Mouse (Mus musculus): ENCODE data around the gene Dgkq. TPM values are rescaled to one million over a fixed set of nuclear protein-coding genes. Genes with fewer than 3 reads are reported as not detected.

The Dgkq gene
- 6.9 and 12.3 TPM in 2 replicates for total RNA-seq (2014; fragmentation: Nextera tagmentation)
- total RNA-seq (2017): 7.9 and 8.3 TPM in 2 replicates
- polyA plus RNA-seq (2012): 3.9 and 4.5 TPM in 2 replicates

DNA sequence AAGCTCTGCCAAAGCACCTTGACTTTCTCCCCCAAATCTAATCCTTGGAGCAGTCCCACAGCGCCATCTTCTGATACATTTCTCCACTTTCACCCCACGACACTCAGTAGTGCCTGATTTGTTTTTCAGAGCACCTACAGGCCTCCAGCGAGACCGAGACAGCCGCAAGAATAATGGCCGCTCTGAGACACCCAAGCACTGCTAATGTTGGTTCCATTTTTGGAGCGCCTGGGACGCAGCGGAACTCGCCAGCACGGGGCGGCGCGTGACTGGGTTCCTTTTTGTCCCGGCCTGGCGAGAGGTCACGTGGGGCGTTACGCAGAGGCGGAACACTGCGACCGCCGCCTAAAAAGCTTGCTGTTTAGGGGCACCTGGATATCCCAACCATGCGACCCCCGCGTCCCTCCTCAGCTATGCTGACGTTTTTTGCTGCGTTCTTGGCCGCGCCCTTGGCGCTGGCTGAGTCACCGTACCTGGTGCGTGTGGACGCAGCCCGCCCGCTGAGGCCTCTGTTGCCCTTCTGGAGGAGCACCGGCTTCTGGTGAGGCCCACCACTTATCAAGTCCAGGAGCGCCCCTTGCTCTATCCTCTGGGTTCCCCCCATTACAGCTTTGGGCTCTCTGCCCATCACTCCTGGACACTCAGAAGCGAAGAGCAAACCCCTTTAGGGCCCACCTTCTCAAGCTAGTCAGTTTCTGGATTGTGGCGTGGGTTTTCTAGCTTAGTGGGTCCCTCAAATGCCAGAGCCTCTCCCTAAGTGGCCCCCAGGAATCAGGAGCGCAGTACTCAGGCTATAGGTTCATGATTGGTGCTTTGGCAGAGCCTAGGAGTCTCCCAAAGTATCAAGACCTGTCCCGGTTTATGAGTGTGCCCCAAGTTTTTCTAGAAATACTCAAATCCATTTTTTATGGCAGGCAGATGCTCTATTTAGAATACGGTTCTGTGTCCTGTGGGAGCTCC is at the start of gene Dgkq:
Gene Dgkq (minus strand): TSS at position 696 of the 960 bp plus-strand sequence.
- TF ChIP-seq POLR2AphosphoS5 (IDR thresholded peaks at IDR 0.05; ENCODE audit: insufficient replicate concordance, low read depth, low read length): no peak
- TF ChIP-seq CTCF (IDR thresholded peaks at IDR 0.05; ENCODE audit: low read depth, low read length): 0 out of 2 replicates have a peak, but pooled peaks have one; percentile 15
- TF ChIP-seq GATA2 (IDR thresholded peaks at IDR 0.05; ENCODE audit: borderline replicate concordance, low read depth, low read length): no peak
- peaks cover 73% of the 10 kb centered on the region for H3K4me1 ChIP-seq (ENCODE audit: insufficient read depth, low read depth, low read length)
- no peaks in the 10 kb centered on the region for H3K9me3 ChIP-seq (replicated peaks)
- H3K4me3 ChIP-seq (ENCODE audit: low read depth, low read length): peak within 1 kb of the TSS; percentile 75
- H3K27me3 ChIP-seq (ENCODE audit: insufficient read depth, low read length): no peaks in the 10 kb centered on the region
- peaks cover 42% of the 10 kb centered on the region for H3K36me3 ChIP-seq (replicated peaks)
- peak; percentile 66 for DNase-seq (ENCODE audit: low spot score)
- peak; percentile 67 for ATAC-seq (ENCODE audit: extremely low read depth, insufficient number of reproducible peaks, low FRiP score, poor library complexity, severe bottlenecking)

DNA sequence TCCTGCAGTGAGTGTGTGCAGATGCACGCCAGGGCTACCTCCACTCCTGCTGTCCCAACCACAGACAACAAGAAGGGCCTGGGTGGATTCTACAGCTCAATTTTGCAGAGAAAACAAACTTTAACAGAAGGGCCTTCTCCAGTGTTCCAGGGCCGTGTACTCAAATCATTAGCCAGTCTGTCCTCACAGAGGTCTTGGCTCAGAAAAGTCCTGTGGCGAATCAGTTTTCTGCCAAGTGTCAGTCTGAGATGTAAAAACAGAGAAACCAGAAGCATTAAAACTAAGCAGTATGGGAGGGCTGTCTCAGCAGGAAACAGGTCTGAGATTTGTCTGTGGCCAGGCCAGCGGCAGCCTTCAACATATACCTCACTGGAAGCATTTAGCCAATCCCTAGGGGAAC is 48.6 kb upstream of the Dgkq start:
- Histone ChIP-seq H3K4me1 (ENCODE audit: insufficient read depth, low read depth, low read length) (no peaks in the 10 kb centered on the region), H3K36me3 (replicated peaks) (no peaks in the 10 kb centered on the region), H3K4me3 (ENCODE audit: low read depth, low read length) (no peak overlapping the region), H3K27me3 (ENCODE audit: insufficient read depth, low read length) (peaks cover 53% of the 10 kb centered on the region), H3K9me3 (replicated peaks) (no peaks in the 10 kb centered on the region)
- DNase-seq (ENCODE audit: low spot score) (no peak), ATAC-seq (ENCODE audit: extremely low read depth, insufficient number of reproducible peaks, low FRiP score, poor library complexity, severe bottlenecking) (no peak)
- TF ChIP-seq GATA1 (IDR thresholded peaks at IDR 0.05; ENCODE audit: borderline replicate concordance, low read length): no peak

DNA sequence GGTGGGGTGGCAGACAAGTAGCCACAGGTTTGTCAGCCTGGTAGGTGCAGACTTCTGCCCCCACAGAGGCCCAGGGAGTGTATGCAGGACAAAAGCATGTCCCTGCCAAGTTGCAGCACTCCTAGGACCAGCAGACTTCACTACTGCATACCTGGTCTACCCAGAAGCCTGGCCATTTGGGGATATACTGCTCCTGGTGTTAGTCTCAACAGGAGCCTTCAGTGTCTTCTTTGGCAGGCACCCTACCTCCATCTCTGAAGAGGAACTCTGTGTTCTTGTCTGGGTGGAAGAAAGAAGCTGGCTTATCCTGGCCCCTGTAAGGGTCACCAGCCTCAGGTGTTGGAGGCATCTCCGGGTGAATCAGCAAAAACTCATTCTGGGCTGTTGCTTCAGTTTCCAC is 46.5 kb upstream of the Dgkq start:
- Histone ChIP-seq H3K36me3 (replicated peaks) (no peaks in the 10 kb centered on the region), H3K27me3 (ENCODE audit: insufficient read depth, low read length) (peaks cover 57% of the 10 kb centered on the region), H3K4me1 (ENCODE audit: insufficient read depth, low read depth, low read length) (no peaks in the 10 kb centered on the region), H3K4me3 (ENCODE audit: low read depth, low read length) (no peak overlapping the region), H3K9me3 (replicated peaks) (no peaks in the 10 kb centered on the region)
- no peak for DNase-seq (ENCODE audit: low spot score)
- ATAC-seq (ENCODE audit: extremely low read depth, insufficient number of reproducible peaks, low FRiP score, poor library complexity, severe bottlenecking): no peak
- TF ChIP-seq GATA2 (IDR thresholded peaks at IDR 0.05; ENCODE audit: borderline replicate concordance, low read depth, low read length): no peak
- no peak for TF ChIP-seq GATA1 (IDR thresholded peaks at IDR 0.05; ENCODE audit: borderline replicate concordance, low read length)
- no peak for TF ChIP-seq POLR2AphosphoS5 (IDR thresholded peaks at IDR 0.05; ENCODE audit: insufficient replicate concordance, low read depth, low read length)
- no peak for TF ChIP-seq CTCF (IDR thresholded peaks at IDR 0.05; ENCODE audit: low read depth, low read length)
- no peak for TF ChIP-seq TAL1 (conservative IDR thresholded peaks at IDR 0.05; ENCODE audit: low read depth, low read length)

DNA sequence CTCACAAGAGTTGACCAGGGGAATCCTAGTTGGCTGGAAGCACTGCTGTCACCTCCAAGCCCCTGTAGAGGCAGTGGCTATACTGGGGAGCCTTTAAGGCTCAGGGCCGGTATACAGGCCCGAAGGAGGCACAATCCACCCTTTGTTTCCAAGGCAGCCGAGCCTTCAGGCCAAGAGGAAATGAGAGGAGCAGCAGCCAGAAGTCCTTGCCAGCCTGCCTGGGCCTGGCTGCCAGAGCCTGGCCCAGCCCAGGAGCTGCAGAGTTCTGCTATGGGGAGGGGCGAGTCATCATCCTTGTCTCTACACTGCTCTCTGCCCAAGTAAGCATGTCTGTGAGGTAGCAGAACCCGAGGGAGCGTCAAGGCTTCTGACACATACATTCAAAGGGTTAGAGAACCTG is 44.7 kb upstream of the Dgkq start:
- H3K4me1 ChIP-seq (ENCODE audit: insufficient read depth, low read depth, low read length): no peaks in the 10 kb centered on the region
- no peaks in the 10 kb centered on the region for H3K36me3 ChIP-seq (replicated peaks)
- no peak for TF ChIP-seq TAL1 (conservative IDR thresholded peaks at IDR 0.05; ENCODE audit: low read depth, low read length)
- no peak for TF ChIP-seq CTCF (IDR thresholded peaks at IDR 0.05; ENCODE audit: low read depth, low read length)
- no peak for TF ChIP-seq GATA1 (IDR thresholded peaks at IDR 0.05; ENCODE audit: borderline replicate concordance, low read length)
- no peak for TF ChIP-seq POLR2AphosphoS5 (IDR thresholded peaks at IDR 0.05; ENCODE audit: insufficient replicate concordance, low read depth, low read length)
- no peak for TF ChIP-seq GATA2 (IDR thresholded peaks at IDR 0.05; ENCODE audit: borderline replicate concordance, low read depth, low read length)
- DNase-seq (ENCODE audit: low spot score): no peak
- H3K27me3 ChIP-seq (ENCODE audit: insufficient read depth, low read length): peaks cover 49% of the 10 kb centered on the region
- H3K4me3 ChIP-seq (ENCODE audit: low read depth, low read length): no peak overlapping the region
- no peak for ATAC-seq (ENCODE audit: extremely low read depth, insufficient number of reproducible peaks, low FRiP score, poor library complexity, severe bottlenecking)
- H3K9me3 ChIP-seq (replicated peaks): no peaks in the 10 kb centered on the region

DNA sequence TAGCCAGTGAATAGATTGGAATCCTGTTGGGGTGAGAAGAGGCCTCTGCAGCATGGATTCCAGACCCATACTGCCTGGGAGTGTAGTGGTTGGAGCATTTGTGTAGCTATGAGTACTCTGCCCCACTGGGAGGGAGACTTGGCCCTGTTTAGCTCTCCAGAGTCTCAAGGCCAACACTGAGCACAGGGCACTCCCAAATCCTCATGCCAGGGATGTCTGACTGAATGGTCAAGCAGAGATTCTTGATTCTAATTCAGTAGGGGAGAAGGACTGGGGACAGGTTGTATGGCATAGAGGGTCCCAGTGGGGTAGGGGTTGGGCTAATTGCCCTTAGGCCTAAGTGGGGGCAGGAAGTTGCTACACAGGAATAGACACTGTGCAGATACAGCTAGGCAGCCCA is 44.2 kb upstream of the Dgkq start:
- ATAC-seq (ENCODE audit: extremely low read depth, insufficient number of reproducible peaks, low FRiP score, poor library complexity, severe bottlenecking): no peak
- peaks cover 44% of the 10 kb centered on the region for H3K27me3 ChIP-seq (ENCODE audit: insufficient read depth, low read length)

DNA sequence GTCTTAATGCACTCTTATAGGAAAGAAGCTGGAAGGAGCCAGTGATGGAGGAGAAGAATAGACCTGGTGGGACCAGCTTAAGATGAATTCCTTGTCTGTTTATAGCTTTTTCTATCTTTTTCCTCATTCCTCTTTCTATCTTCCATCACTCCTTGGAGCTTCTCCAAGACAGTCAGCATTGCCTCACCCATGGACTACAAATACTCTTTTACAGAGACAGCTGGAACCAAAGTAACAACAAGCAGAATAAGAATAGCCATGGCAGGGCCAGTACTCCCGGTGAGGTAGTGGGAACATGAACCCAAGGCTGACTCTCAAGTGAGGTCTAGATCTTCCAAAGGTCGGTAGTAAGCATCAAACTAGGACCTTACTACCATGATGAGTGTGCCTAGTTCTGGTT is 43.6 kb upstream of the Dgkq start:
- no peak for DNase-seq (ENCODE audit: low spot score)
- Histone ChIP-seq H3K36me3 (replicated peaks) (peaks cover 4% of the 10 kb centered on the region), H3K27me3 (ENCODE audit: insufficient read depth, low read length) (peaks cover 38% of the 10 kb centered on the region), H3K4me1 (ENCODE audit: insufficient read depth, low read depth, low read length) (peaks cover 1% of the 10 kb centered on the region; the same call in 1 of the 2 replicates), H3K4me3 (ENCODE audit: low read depth, low read length) (no peak overlapping the region), H3K9me3 (replicated peaks) (no peaks in the 10 kb centered on the region)
- no peak for ATAC-seq (ENCODE audit: extremely low read depth, insufficient number of reproducible peaks, low FRiP score, poor library complexity, severe bottlenecking)
- TF ChIP-seq GATA1 (IDR thresholded peaks at IDR 0.05; ENCODE audit: borderline replicate concordance, low read length): no peak
- no peak for TF ChIP-seq POLR2AphosphoS5 (IDR thresholded peaks at IDR 0.05; ENCODE audit: insufficient replicate concordance, low read depth, low read length)
- no peak for TF ChIP-seq GATA2 (IDR thresholded peaks at IDR 0.05; ENCODE audit: borderline replicate concordance, low read depth, low read length)
- no peak for TF ChIP-seq CTCF (IDR thresholded peaks at IDR 0.05; ENCODE audit: low read depth, low read length)
- TF ChIP-seq TAL1 (conservative IDR thresholded peaks at IDR 0.05; ENCODE audit: low read depth, low read length): no peak

More for the DNA sequence above, 44.2 kb upstream of the Dgkq start:
- Histone ChIP-seq H3K9me3 (replicated peaks) (no peaks in the 10 kb centered on the region), H3K36me3 (replicated peaks) (no peaks in the 10 kb centered on the region), H3K4me1 (ENCODE audit: insufficient read depth, low read depth, low read length) (no peaks in the 10 kb centered on the region), H3K4me3 (ENCODE audit: low read depth, low read length) (no peak overlapping the region)
- DNase-seq (ENCODE audit: low spot score): no peak
- no peak for TF ChIP-seq GATA2 (IDR thresholded peaks at IDR 0.05; ENCODE audit: borderline replicate concordance, low read depth, low read length)
- no peak for TF ChIP-seq POLR2AphosphoS5 (IDR thresholded peaks at IDR 0.05; ENCODE audit: insufficient replicate concordance, low read depth, low read length)
- TF ChIP-seq GATA1 (IDR thresholded peaks at IDR 0.05; ENCODE audit: borderline replicate concordance, low read length): no peak
- TF ChIP-seq TAL1 (conservative IDR thresholded peaks at IDR 0.05; ENCODE audit: low read depth, low read length): no peak
- TF ChIP-seq CTCF (IDR thresholded peaks at IDR 0.05; ENCODE audit: low read depth, low read length): no peak
